Mouse (Mus musculus) CD8-positive naive resting alpha-beta T cell, adult 2 months (primary cell): ENCODE results near the gene Grin2d.
A peak's percentile ranks its signal among the peaks of the same experiment; 100 is the strongest.

ENCODE experiments used
- DNase-seq, 2 experiments: peaks; one replicate each; pipeline ENCODE4 v3.0.0; 2022; ENCODE audit warnings: low read depth in 2 of 2, low spot score in 2 of 2

The Grin2d gene

GRCm38 (mm10) chr7:45785388-45786135, 92.6 kb downstream of the Grin2d start:
- DNase-seq: no peak

- DNase-seq: no peak
Measured at GRCm38 (mm10) chr7:45784524-45785372, 93.4 kb downstream of the Grin2d start, which contains the start of gene Sult2b1. TSS of gene Sult2b1 (minus strand) at chr7:45784669.

DNA sequence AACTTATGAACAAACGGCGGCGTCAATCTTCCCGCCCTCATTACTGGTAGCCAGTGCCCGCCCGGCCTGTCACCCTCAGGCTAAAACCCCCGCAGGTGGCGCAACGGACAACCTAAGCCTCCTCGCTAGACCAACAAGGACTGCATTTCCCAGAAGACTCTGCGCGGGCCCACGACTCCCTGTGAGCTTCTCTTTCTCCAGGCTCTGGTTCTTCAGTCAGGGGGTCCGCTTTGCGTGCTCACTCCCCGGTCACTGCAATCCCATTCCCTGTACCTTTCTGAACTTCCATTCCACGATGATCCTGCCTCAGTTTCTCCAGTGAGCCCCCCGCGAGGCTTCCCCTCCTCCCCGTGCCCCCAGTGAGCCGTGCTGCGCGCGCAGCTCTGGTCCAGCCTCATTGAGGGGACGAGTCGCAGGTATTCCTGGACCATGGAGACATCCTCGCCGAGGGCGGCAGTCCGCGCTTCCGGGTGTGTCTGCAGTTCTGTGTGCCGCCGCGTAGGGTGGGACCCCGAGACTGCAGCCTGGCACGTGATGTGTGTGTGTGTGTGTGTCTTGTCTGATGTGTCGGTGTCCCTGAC, 94.6 kb downstream of the Grin2d start, which contains the start of gene Lmtk3:
Gene Lmtk3, plus strand, starts transcription at position 228 of the 581 bp plus-strand sequence.
- peak in 1 of 2 experiments; percentile 32 for DNase-seq

GRCm38 (mm10) chr7:45782271-45782670, 95.9 kb downstream of the Grin2d start:
- DNase-seq: no peak
